Mouse (Mus musculus) stomach, postnatal 0 days (tissue): Measurements from ENCODE around the gene Enthd1.

Experiments used
- CTCF ChIP-seq: IDR thresholded peaks from 2 replicates; pipeline ENCODE4 v1.5.1; 2016; ENCODE audit warnings: antibody characterized with exemption, low read depth, mild to moderate bottlenecking, moderate library complexity
- EP300 ChIP-seq: optimal IDR thresholded peaks from 2 replicates; pipeline ENCODE3; 2016; ENCODE audit warnings: antibody characterized with exemption

GRCm38 (mm10) chr15:80437996-80438395, 127.0 kb downstream of the Enthd1 start:
- TF ChIP-seq CTCF = no peak
- TF ChIP-seq EP300 = no peak
